Mouse (Mus musculus): Measurements from ENCODE around the gene Serpinb9.

The Serpinb9 gene

DNA sequence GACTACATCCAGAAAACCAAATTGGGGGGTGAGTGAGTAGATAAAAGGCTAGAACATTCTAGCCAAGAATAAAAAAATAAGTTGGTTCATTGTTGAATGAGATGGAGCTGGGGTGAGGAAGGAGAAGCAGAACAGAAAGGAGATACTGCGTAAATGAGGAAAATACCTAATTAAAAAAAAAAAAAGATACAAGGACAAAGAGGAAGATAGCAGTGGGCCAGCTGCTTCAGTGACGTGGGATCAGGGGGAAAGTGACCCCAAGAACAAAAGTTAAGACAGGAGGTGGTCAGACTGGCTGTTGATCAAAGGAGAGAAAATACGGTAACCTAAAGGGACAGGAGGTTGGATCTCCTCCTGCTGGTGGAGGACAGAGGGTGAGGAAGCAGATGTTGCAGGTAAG lies at the start of gene Serpinb9:
TSS of gene Serpinb9 (plus strand) at position 301 of the 400 bp plus-strand sequence.
- DNase-seq (ENCODE audit: inconsistent age in 2 of 2, low spot score in 1 of 2) = no peak

DNA sequence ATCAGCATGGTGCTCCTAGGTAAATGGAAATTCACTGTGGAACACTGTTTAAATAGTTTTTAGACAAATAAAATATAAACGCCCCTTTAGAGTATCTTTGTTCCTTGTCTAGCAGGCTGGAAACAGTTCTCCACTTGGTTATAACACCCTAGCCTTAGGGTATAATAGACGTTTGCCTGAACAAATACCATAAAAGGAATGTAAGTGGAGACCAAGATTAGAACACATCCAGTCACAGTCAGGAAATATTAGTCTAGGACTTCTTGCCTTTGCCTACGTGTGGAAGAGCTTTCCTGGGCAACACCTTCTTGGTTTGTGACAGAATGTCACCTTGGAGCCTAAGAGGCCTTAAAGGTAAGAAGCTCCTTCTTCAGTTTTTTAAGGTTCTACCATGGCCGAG lies 46.5 kb upstream of the Serpinb9 start:
- DNase-seq (ENCODE audit: inconsistent age in 2 of 2, low spot score in 1 of 2) = no peak

DNA sequence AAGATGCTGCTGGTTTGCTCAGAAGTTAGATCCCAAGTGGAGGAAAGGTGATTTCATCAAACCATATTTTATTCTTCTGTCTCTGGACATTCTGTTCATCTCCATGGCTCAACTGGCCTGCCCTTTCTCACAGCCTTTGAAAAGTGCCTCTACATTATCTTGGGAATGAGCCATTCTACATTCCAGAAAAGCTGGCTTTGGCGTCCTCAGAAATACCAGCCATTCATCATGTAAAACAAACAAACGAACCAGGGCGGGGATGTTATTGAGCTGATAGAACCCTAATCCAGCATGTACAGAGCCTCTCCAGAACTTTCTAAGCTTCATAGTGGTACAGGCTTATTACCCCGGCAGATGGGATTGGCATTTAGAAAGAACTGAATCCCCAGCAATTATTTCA lies 45.1 kb upstream of the Serpinb9 start:
- DNase-seq (ENCODE audit: inconsistent age in 2 of 2, low spot score in 1 of 2) = peak; percentile 51 to 77

DNA sequence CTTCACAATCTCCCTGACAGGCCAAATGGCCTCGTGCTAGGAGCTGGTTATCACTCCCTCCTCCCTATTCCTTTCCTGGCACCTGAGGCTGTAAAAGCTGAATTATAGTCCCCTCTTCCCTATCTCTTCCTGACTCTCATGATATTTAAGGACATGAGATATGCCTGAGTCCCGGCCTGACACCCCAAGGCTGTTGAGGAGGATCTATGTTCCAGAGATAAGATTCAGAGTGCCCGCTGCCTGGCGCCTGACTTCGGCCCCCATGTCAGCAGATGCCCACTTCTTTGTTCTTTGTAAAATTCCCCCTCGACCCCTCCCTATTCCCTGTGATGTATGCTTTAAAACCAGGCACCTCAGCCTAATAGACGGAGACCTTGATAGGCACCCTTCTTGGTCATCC lies 44.5 kb upstream of the Serpinb9 start:
- DNase-seq (ENCODE audit: inconsistent age in 2 of 2, low spot score in 1 of 2) = peak; percentile 68 to 84

DNA sequence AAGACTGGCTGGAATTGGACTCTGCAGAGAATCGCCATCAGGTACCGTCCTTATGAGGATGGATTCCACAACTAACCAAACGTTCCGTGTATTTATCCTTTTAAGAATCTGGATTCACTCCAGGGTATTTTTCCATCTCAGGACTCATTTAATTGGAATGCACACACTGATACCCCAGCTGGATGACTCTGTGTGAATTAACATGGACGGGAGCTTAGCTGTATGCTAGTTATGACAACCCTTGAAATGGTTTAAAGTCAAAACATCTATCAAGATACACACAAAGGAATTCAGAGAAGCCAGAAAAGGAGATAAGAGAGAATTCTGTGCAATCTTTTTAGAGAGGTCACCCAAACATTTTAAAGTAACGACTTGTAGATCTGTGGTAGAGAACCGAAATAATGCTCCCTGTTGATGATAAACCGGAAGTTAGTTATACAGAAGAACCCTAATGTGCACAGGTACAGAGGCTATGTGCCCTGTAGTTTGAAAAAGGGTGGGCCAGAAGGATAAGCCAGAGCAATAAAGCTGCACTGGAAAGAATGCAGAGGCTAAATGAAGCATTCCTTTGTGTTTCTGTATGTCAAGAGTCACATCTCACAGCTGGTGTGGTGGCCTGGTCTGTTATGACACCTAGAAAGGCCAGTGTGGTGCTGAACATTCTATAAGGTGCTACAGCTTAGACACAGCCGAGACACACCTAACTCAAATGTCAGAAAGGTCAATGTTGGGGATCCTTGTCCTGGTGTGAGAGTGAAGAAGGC lies 38.9 kb upstream of the Serpinb9 start:
- peak in 1 of 2 experiments; percentile 72 for DNase-seq (ENCODE audit: inconsistent age in 2 of 2, low spot score in 1 of 2)

DNA sequence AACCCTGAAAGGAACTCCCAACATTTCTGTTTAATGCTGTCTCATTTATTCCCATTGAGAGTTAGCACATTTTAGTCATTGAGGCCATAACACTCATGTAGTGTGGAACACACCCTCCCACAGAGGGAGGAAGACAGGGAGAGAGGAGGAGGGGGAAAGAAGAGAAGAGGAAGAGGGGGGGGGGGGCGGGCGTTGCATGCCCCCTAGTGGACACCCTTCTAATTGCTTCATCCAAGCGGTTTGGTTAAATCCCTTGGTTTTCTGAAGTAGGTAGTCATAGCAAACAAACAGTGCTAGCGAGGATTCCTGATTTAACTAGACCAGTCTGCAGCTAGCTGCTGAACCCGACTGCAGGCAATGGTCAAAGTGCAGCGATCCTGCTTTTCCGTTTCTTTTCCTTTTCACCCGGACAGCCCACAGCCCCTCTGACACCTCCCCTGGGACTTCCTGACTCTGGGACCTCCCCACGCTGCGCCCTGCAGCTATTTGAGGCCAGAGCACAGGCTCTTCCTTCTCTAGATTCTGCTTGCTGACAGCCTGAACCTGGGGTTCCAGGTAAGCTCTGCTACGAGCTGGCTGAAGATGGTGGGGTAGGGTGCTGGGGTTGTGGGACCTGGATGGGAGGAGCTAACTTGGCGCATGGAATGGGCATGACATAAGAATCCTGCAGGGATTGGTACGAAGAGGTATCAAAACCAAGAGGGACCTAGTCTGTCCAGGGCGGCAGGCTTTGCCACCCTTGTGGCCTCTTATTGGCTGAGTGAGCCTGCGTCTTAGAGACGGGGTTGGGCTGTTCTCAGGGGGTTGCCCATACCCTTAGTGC lies 37.9 kb upstream of the Serpinb9 start, which contains the start of gene Serpinb6b:
TSS of gene Serpinb6b (plus strand) at position 221 of the 823 bp plus-strand sequence.
- peak; percentile 77 to 93 for DNase-seq (ENCODE audit: inconsistent age in 2 of 2, low spot score in 1 of 2)

DNA sequence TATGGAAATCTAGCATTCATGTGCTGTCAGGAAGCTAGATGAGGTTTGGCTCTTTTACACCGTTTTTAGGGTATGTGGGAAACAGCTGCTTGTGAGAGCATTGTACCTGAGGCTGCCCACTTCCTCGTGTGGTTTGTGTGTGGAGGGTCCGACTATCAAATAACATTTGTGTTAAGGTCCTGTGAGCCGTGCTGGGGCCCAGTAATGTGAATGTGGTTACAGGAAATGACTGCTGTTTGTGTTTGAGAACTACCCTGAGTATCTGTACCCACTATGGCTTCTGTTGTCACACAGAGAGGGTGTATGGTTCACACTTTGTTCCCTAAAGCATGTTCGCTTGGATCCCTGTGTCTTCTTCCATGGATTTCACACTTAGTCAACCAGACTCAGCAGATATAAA lies 36.9 kb upstream of the Serpinb9 start:
- DNase-seq (ENCODE audit: inconsistent age in 2 of 2, low spot score in 1 of 2) = peak in 1 of 2 experiments; percentile 73

DNA sequence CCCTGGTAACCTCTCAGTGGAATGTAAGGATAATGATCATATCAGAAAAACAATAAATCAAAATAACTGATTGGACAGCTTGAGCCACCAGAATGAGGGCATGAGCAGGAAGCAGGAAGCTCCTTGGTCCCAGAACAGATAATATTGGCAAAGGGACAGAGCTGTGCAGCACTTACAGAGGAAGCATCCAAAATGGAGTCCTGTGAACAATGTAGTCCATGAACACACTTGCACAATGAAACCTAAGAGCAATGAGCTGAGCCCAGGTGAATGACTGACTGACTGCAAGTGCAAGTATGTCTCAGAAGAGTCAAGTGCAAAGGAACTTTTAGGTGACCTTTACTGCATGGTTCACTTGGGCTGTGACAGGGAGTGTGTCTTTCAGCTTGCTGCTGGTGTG lies 35.8 kb upstream of the Serpinb9 start:
- peak in 1 of 2 experiments; percentile 52 for DNase-seq (ENCODE audit: inconsistent age in 2 of 2, low spot score in 1 of 2)

DNA sequence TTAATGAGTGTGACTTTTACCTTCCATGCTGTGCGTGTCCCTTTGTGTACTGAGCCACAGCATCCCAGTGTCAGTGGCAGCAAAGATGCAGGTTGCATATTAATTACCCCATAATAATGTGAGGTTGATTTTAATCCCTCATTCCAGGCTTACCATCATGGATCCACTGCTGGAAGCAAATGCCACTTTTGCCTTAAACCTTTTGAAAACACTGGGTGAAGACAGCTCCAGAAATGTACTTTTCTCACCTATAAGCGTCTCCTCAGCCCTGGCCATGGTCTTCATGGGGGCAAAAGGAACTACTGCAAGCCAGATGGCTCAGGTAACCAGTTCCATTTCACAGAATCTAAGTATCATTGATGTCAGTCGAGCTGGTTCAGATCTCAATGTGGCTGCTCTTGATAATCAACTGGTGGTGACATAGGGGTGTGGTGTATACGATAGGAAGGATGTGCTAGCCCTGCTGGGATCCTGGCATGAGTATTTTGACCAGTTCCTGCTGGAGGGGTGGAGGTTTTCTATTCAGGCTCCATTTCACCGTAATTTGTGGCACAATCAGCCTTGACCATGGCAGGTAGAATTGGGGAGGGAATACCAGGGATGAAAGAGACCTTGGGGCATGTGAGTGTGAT lies 34.6 kb upstream of the Serpinb9 start:
- DNase-seq (ENCODE audit: inconsistent age in 2 of 2, low spot score in 1 of 2) = peak in 1 of 2 experiments; percentile 41

DNA sequence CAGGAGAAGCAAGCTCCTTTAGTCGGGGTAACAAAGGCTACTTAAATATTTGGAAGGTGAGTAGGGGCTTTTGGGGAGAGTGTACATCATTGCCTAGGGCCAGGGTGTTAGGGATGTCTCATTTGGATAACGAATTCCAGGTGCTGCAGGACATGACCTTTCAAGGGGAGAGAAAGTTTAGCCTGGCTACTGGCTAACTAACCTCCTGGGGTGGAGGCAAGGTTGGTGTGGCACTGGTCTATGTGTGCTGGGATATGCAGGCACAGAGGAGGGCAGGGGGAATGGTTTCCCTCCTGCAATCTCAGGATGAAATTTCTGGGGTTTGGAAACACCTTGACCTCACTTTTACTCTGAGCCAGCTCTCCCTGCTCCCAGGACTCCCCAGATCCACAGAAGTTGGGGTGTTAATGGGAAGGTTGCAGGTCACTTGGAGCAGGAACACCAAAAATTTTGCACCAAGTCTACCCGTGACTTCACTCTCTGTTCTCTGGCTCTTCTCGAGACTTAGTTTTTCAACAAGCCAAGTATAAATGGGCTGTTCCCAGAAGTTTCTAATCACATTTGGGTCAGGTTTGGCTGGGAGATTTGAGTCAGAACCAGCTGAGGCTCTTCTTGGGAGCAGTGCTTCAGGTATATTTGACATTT lies 33.9 kb upstream of the Serpinb9 start:
- peak in 1 of 2 experiments; percentile 55 for DNase-seq (ENCODE audit: inconsistent age in 2 of 2, low spot score in 1 of 2)

DNA sequence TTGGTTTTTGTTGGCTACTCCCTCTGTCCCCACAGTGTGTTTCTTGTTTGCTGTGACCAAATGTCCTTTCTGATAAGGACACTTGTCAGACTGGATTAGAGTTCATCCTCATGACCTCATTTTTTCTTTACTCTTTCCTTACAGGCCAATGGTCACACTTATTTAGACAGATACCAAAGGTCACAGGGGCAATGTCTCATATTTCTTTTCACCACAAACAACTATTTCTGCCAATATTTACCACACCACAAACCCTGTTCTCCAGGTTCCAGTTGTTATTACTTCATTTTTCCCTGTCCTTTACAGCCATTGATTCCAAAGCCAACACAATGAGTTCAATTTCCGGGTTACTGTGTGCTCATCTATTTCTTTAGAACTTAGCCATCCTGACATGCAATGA lies 33.4 kb upstream of the Serpinb9 start:
- DNase-seq (ENCODE audit: inconsistent age in 2 of 2, low spot score in 1 of 2) = no peak

DNA sequence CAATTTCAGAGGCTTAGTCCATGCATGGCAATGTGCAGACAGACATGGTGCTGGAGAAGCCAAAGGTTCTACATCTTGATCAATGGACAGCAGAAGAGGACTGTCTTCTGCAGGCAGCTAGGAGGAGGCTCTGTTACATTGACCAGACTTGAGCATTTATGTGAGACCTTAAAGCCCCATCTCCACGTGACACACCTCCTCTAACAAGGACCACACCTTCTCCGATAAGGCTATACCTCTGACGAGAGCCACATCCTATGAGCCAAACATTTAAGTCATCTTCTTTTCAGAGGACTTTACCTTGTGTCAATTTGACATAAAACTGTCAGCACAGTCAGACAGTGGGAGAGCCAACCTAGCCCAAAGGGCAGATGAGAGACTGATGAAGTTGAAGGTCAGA lies 32.3 kb upstream of the Serpinb9 start:
- peak in 1 of 2 experiments; percentile 41 for DNase-seq (ENCODE audit: inconsistent age in 2 of 2, low spot score in 1 of 2)

DNA sequence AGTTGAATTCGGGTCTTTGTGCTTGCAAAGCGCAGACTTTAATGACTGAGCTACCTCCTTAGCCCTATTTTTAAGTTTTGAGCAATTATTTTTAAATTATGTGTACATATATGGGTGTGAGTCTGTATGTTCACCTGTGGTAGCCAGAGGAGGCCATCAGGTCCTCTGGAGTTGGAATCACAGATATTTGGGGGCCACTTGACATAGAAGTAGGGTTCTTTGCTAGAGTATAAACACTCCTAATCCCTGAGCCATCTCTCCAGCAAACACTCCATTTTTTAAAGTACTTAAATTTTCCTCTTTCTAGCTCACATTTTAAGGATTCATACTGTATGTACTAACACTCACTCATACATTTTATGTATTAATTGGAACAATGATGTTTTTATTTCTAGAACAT lies 28.8 kb upstream of the Serpinb9 start:
- no peak for DNase-seq (ENCODE audit: inconsistent age in 2 of 2, low spot score in 1 of 2)

DNA sequence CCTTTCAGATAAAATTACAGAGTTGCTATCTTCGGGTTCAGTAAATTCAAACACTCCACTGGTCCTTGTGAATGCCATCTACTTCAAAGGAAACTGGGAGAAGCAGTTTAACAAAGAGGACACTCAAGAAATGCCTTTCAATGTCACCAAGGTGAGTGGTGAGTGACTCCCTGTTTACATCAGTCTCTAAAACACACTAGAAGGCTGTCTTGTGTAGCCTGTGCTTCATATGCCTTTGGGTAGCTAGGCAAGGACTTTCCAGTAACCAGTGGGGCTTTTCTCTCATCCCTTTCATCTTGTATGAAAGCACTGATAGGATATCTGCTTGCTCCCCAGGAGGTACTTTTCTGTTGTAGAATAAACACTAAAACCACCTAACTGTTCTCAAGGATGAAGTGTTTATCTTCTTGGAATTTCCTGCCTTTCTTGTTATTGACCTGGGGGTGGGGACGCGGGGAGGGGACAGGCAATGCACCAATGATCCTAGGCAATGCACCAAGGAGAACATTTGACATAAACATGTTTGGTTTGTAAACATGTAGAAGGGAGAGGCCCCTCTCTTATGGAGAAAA lies 28.1 kb upstream of the Serpinb9 start:
- DNase-seq (ENCODE audit: inconsistent age in 2 of 2, low spot score in 1 of 2) = peak in 1 of 2 experiments; percentile 57

DNA sequence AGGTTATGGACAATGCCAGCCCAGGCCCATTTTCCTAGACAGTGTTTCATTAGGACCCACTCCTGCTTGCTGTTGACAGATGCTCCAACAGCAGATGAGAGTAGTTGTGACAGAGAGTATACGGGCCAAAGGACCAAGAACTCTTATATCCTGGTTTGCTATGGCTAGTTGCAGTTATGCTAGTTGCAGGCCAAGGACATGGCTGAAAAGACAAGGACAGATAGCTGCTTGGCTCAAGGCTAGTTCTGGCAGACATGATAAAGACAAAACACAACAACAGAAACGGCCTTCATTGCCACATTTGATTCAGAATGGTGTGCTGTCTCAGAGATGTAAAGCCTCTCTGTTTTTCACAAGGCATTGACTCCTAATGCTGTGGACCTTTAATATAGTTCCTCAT lies 27.3 kb upstream of the Serpinb9 start:
- peak; percentile 67 to 87 for DNase-seq (ENCODE audit: inconsistent age in 2 of 2, low spot score in 1 of 2)

DNA sequence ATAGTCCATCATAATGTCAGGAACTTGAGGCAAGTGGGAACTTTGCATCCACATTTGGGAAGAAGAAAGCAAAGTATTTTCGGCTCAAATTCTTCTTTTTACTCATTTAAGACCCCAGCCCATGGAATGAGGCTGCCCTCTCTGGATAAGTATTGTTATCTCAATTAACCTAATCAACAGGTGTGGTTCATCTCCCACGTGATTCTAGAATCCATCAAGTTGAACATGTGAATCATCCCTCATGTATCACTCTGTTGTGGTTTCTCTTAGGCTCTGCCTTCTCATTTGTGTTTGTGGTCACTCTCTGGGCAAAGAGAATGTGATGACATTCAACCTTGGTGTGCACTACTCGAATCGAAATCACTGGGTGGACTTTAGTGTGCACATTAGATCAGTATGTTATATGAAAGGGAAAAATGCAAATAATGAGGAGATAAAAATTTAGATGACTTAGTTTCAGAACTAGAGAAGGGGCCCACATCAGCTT lies 20.5 kb upstream of the Serpinb9 start:
- no peak for DNase-seq (ENCODE audit: inconsistent age in 2 of 2, low spot score in 1 of 2)

DNA sequence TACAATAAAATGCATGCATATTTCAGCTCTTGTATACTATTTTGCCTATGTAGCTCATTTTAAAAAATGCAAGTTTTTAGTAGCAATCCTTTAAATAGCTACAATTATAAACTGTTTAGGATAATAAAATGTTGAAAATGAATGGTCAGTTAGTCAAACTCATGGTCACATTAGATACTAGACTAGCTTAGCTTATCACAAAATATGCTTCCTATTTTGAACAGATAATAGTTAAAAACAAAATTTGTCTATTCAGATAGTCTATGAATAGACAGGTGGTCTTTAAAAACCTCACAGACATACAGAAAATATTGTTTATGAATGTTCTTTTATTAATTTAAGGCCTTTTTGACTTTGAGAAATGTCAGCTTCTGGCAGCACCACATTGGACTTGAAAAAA lies 16.8 kb upstream of the Serpinb9 start:
- DNase-seq (ENCODE audit: inconsistent age in 2 of 2, low spot score in 1 of 2) = no peak

DNA sequence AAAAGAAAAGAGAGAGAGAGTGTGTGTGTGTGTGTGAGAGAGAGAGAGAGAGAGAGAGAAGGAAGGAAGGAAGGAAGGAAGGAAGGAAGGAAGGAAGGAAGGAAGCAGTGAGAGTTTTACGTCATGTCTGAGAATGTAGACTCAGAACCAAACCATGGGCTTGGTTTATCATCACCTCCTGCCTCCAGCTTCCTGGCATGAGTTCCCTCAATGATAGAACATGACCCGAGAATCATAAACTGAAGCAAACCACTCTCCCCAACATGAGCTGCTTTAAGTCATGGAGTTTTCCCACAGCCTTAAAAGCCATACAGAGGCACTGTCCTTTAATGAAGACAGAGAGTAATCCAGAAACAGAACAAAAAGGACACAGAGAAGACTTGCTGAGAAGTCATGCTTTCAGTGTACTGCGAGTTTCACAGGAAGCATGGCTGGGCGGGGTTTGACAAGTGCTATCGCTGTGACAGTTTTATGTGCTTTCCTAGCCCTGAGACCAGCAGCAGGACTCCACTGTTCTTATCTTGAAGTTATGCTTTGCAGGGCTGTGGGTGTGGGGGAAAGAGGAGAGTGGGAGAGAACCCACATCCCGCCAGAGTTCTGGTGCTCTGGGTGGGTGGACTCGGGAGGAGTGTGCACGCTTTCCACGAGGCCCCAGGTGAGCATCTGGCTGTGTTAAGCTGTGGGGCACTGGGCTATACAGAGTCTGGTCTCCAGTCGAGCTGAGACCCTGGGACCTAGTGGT lies 9.7 kb upstream of the Serpinb9 start:
- peak; percentile 48 to 81 for DNase-seq (ENCODE audit: inconsistent age in 2 of 2, low spot score in 1 of 2)

DNA sequence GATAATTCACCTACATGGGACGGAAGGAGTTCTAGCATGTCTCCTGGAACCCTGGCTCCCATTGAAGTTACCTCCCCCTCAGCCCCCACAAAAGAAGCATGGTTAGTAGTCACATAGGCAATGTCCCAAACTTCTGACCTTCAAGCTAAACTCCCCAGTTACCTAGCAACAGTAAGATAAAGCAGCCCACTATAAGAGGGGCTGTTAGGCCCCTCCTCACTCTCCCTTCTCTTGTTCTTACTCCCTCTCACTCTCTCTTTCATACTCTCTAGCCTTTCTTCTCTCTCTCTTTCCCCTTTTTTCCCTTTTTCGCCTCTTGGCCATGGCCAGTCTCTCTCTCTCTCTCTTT lies 9.2 kb upstream of the Serpinb9 start:
- no peak for DNase-seq (ENCODE audit: inconsistent age in 2 of 2, low spot score in 1 of 2)

DNA sequence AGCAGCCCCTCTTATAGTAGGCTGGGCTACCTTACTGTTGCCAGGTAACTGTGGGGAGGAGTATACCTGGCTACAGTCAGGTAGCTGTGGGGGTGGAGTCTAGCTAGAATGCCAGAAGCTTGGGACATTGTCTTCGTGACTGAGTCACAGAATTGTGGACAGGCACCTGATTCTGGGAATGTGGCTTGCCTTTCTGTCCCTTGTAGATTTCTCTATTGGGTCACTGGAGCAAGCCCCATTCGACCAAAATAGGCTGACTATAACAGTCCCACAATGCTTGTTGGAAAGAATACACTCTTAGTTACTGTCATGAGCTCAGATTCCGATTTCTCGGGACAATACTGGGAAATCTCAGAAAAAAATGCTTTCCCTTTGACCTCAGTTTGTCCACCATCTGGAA lies 8.0 kb upstream of the Serpinb9 start:
- peak; percentile 23 to 80 for DNase-seq (ENCODE audit: inconsistent age in 2 of 2, low spot score in 1 of 2)
